Mouse (Mus musculus) liver, embryonic 11.5 days (tissue): ENCODE measurements at regions not wholly inside any gene's neighbourhood (a gene's known extent, or its start where the extent isn't known, plus 50 kb on each side); places are given as distances from the start of the nearest gene placed in this dataset.

Source experiments
- ATAC-seq: fragments of 200-750 bp; cut with Nextera tagmentation; replicated peaks from 2 replicates; pipeline ENCODE4 v1.8.0; 2017; ENCODE audit warnings: moderate number of reproducible peaks, mild to moderate bottlenecking, moderate TSS enrichment, moderate library complexity; ENCODE audit not compliant: low FRiP score
- DNase-seq: peaks from one replicate; pipeline ENCODE4 v3.0.0-alpha.2; 2017; ENCODE audit warnings: low spot score
- H3K27ac ChIP-seq: fragments of 300-500 bp; sonication (generic); 2 replicates; pipeline ENCODE4 v1.5.1; 2014; ENCODE audit warnings: mild to moderate bottlenecking, low read depth, low read length, control low read depth
- H3K27me3 ChIP-seq: fragments of 300-500 bp; sonication (generic); replicated peaks from 2 replicates; pipeline ENCODE4 v1.6.1; 2014; ENCODE audit warnings: low read length, mixed read lengths; ENCODE audit not compliant: control insufficient read depth, insufficient read depth
- H3K36me3 ChIP-seq: fragments of 300-500 bp; sonication (generic); 2 replicates; pipeline ENCODE4 v1.6.1; 2014; ENCODE audit warnings: mild to moderate bottlenecking, low read length, moderate library complexity, mixed read lengths; ENCODE audit not compliant: control insufficient read depth, insufficient read depth
- H3K4me1 ChIP-seq: fragments of 300-500 bp; sonication (generic); replicated peaks from 2 replicates; pipeline ENCODE4 v1.6.1; 2014; ENCODE audit warnings: low read length, mixed read lengths; ENCODE audit not compliant: control insufficient read depth, insufficient read depth
- H3K4me2 ChIP-seq: fragments of 300-500 bp; sonication (generic); 2 replicates; pipeline ENCODE4 v1.6.1; 2014; ENCODE audit warnings: mild to moderate bottlenecking, control low read depth, moderate library complexity
- H3K4me3 ChIP-seq: fragments of 300-500 bp; sonication (generic); 2 replicates; pipeline ENCODE4 v1.5.1; 2014; ENCODE audit warnings: low read depth, low read length, control low read depth
- H3K9ac ChIP-seq: fragments of 300-500 bp; sonication (generic); 2 replicates; pipeline ENCODE4 v1.6.1; 2014; ENCODE audit warnings: low read depth, low read length, control low read depth
- H3K9me3 ChIP-seq: fragments of 300-500 bp; sonication (generic); 2 replicates; pipeline ENCODE4 v1.6.1; 2016; ENCODE audit warnings: low read length, inconsistent platforms, mixed read lengths; ENCODE audit not compliant: control insufficient read depth
- WGBS: fragments of 180-500 bp; shearing (Covaris S2); extraction: QIAGEN DNeasy Blood & Tissue Kit; methylation state at CpG from one replicate; pipeline ENCODE4 v1.1.7; 2014; 5-methylcytosine and 5-hydroxymethylcytosine counted together

GRCm38 (mm10) chr13:72727126-72727525 lies 98.5 kb downstream of the Irx2 start:
- Histone ChIP-seq H3K4me2 (no peak overlapping the region), H3K9ac (no peak overlapping the region), H3K36me3 (no peaks in the 10 kb centered on the region), H3K27ac (no peak overlapping the region), H3K27me3 (no peaks in the 10 kb centered on the region), H3K4me1 (no peaks in the 10 kb centered on the region), H3K9me3 (no peaks in the 10 kb centered on the region), H3K4me3 (no peak overlapping the region)
- no peak for DNase-seq
- 78% methylated on average over 9 of the region's 9 CpGs for WGBS
- ATAC-seq: no peak

- no peaks in the 10 kb centered on the region for H3K9me3 ChIP-seq
- H3K27me3 ChIP-seq: no peaks in the 10 kb centered on the region
- no peak overlapping the region for H3K27ac ChIP-seq
- ATAC-seq: no peak
- H3K9ac ChIP-seq: no peak overlapping the region
- H3K4me3 ChIP-seq: no peak overlapping the region
- H3K4me1 ChIP-seq: no peaks in the 10 kb centered on the region
- H3K36me3 ChIP-seq: no peaks in the 10 kb centered on the region
- DNase-seq: no peak
- no peak overlapping the region for H3K4me2 ChIP-seq
- WGBS: 71% methylated on average over 8 of the region's 8 CpGs
Observed at GRCm38 (mm10) chr13:72735916-72736315, 107.3 kb downstream of the Irx2 start.

- Histone ChIP-seq H3K27me3 (no peaks in the 10 kb centered on the region), H3K9me3 (no peaks in the 10 kb centered on the region), H3K4me3 (no peak overlapping the region), H3K9ac (no peak overlapping the region), H3K4me1 (no peaks in the 10 kb centered on the region), H3K27ac (no peak overlapping the region), H3K36me3 (no peaks in the 10 kb centered on the region), H3K4me2 (no peak overlapping the region)
- ATAC-seq (no peak), DNase-seq (no peak)
- 79% methylated on average over 8 of the region's 8 CpGs for WGBS
Observed at GRCm38 (mm10) chr13:72736992-72737391, 108.4 kb downstream of the Irx2 start.

GRCm38 (mm10) chr13:72747187-72747586 lies 118.6 kb downstream of the Irx2 start:
- Histone ChIP-seq H3K36me3 (no peaks in the 10 kb centered on the region), H3K27ac (no peak overlapping the region), H3K27me3 (no peaks in the 10 kb centered on the region), H3K4me1 (no peaks in the 10 kb centered on the region), H3K4me3 (no peak overlapping the region), H3K9me3 (no peaks in the 10 kb centered on the region), H3K9ac (no peak overlapping the region), H3K4me2 (no peak overlapping the region)
- WGBS: 72% methylated on average over 3 of the region's 3 CpGs
- no peak for ATAC-seq
- no peak for DNase-seq

- Histone ChIP-seq H3K4me2 (no peak overlapping the region), H3K27ac (no peak overlapping the region), H3K9me3 (no peaks in the 10 kb centered on the region), H3K9ac (no peak overlapping the region), H3K4me1 (no peaks in the 10 kb centered on the region), H3K27me3 (no peaks in the 10 kb centered on the region), H3K36me3 (no peaks in the 10 kb centered on the region), H3K4me3 (no peak overlapping the region)
- ATAC-seq (no peak), DNase-seq (no peak)
- WGBS: 84% methylated on average over 4 of the region's 4 CpGs
Observed at GRCm38 (mm10) chr13:72755036-72755435, 126.4 kb downstream of the Irx2 start.

GRCm38 (mm10) chr13:72762481-72762880 lies 133.9 kb downstream of the Irx2 start:
- H3K4me3 ChIP-seq: no peak overlapping the region
- no peak overlapping the region for H3K4me2 ChIP-seq
- DNase-seq: no peak
- no peak overlapping the region for H3K27ac ChIP-seq
- H3K27me3 ChIP-seq: no peaks in the 10 kb centered on the region
- 75% methylated on average over 5 of the region's 5 CpGs for WGBS
- no peak for ATAC-seq
- no peaks in the 10 kb centered on the region for H3K4me1 ChIP-seq
- H3K9me3 ChIP-seq: no peaks in the 10 kb centered on the region
- H3K36me3 ChIP-seq: no peaks in the 10 kb centered on the region
- H3K9ac ChIP-seq: no peak overlapping the region

GRCm38 (mm10) chr13:72763337-72763736 lies 134.7 kb downstream of the Irx2 start:
- no peak overlapping the region for H3K4me2 ChIP-seq
- H3K9ac ChIP-seq: no peak overlapping the region
- H3K4me1 ChIP-seq: no peaks in the 10 kb centered on the region
- no peak for DNase-seq
- 62% methylated on average over 4 of the region's 4 CpGs for WGBS
- H3K36me3 ChIP-seq: no peaks in the 10 kb centered on the region
- no peak overlapping the region for H3K4me3 ChIP-seq
- no peak overlapping the region for H3K27ac ChIP-seq
- no peaks in the 10 kb centered on the region for H3K27me3 ChIP-seq
- no peaks in the 10 kb centered on the region for H3K9me3 ChIP-seq
- ATAC-seq: no peak

- ATAC-seq (no peak), DNase-seq (no peak)
- Histone ChIP-seq H3K36me3 (no peaks in the 10 kb centered on the region), H3K27ac (no peak overlapping the region), H3K9ac (no peak overlapping the region), H3K9me3 (no peaks in the 10 kb centered on the region), H3K27me3 (no peaks in the 10 kb centered on the region), H3K4me2 (no peak overlapping the region), H3K4me3 (no peak overlapping the region), H3K4me1 (no peaks in the 10 kb centered on the region)
- WGBS: 66% methylated on average over 5 of the region's 5 CpGs
Observed at GRCm38 (mm10) chr13:72767306-72767705, 138.7 kb downstream of the Irx2 start.

GRCm38 (mm10) chr13:72769007-72769595 lies 140.5 kb downstream of the Irx2 start:
- no peak overlapping the region for H3K27ac ChIP-seq
- H3K4me3 ChIP-seq: no peak overlapping the region
- no peaks in the 10 kb centered on the region for H3K9me3 ChIP-seq
- 66% methylated on average over 12 of the region's 12 CpGs for WGBS
- ATAC-seq: no peak
- no peak for DNase-seq
- H3K27me3 ChIP-seq: no peaks in the 10 kb centered on the region
- H3K9ac ChIP-seq: no peak overlapping the region
- no peak overlapping the region for H3K4me2 ChIP-seq
- no peaks in the 10 kb centered on the region for H3K36me3 ChIP-seq
- no peaks in the 10 kb centered on the region for H3K4me1 ChIP-seq
